Mouse (Mus musculus): ENCODE measurements around the gene Itpr1.

Itpr1 gene

GRCm38 (mm10) chr6:108278826-108279630 is 66.1 kb downstream of the Itpr1 start:
- DNase-seq = no peak

- DNase-seq = no peak
Measured at GRCm38 (mm10) chr6:108282131-108282530, 69.2 kb downstream of the Itpr1 start.

- no peak for DNase-seq
Measured at GRCm38 (mm10) chr6:108282621-108283020, 69.7 kb downstream of the Itpr1 start.

- no peak for DNase-seq
Measured at GRCm38 (mm10) chr6:108284688-108285087, 71.8 kb downstream of the Itpr1 start.

GRCm38 (mm10) chr6:108288979-108289378 is 76.1 kb downstream of the Itpr1 start:
- no peak for DNase-seq

GRCm38 (mm10) chr6:108290978-108291377 is 78.1 kb downstream of the Itpr1 start:
- no peak for DNase-seq

- no peak for DNase-seq
Measured at GRCm38 (mm10) chr6:108291556-108291955, 78.7 kb downstream of the Itpr1 start.

GRCm38 (mm10) chr6:108301856-108302255 is 89.0 kb downstream of the Itpr1 start:
- no peak for DNase-seq

GRCm38 (mm10) chr6:108303619-108304567 is 91.0 kb downstream of the Itpr1 start:
- DNase-seq = no peak

- DNase-seq = peak; percentile 35
Measured at GRCm38 (mm10) chr6:108305171-108305779, 92.4 kb downstream of the Itpr1 start.

GRCm38 (mm10) chr6:108306240-108306639 is 93.3 kb downstream of the Itpr1 start:
- DNase-seq = peak; percentile 59

- no peak for DNase-seq
Measured at GRCm38 (mm10) chr6:108306910-108307584, 94.2 kb downstream of the Itpr1 start.

GRCm38 (mm10) chr6:108307770-108308169 is 94.9 kb downstream of the Itpr1 start:
- DNase-seq = no peak

GRCm38 (mm10) chr6:108309391-108310182 is 96.7 kb downstream of the Itpr1 start:
- no peak for DNase-seq

- DNase-seq = no peak
Measured at GRCm38 (mm10) chr6:108313056-108313455, 100.2 kb downstream of the Itpr1 start.

- no peak for DNase-seq
Measured at GRCm38 (mm10) chr6:108313997-108314396, 101.1 kb downstream of the Itpr1 start.

- no peak for DNase-seq
Measured at GRCm38 (mm10) chr6:108316268-108316824, 103.5 kb downstream of the Itpr1 start.

GRCm38 (mm10) chr6:108316951-108317350 is 104.1 kb downstream of the Itpr1 start:
- DNase-seq = no peak

- DNase-seq = no peak
Measured at GRCm38 (mm10) chr6:108321653-108322052, 108.8 kb downstream of the Itpr1 start.

GRCm38 (mm10) chr6:108324464-108325025 is 111.6 kb downstream of the Itpr1 start:
- DNase-seq = no peak

GRCm38 (mm10) chr6:108325400-108325799 is 112.5 kb downstream of the Itpr1 start:
- no peak for DNase-seq

All from kidney, adult 18-20 months (tissue).